Mouse (Mus musculus): Measurements from ENCODE around the gene Trpc3. TPM values are rescaled to one million over a fixed set of nuclear protein-coding genes. Genes with fewer than 3 reads are reported as not detected.

Trpc3 gene
- total and polyA plus RNA-seq, 3 experiments, result not detected

DNA sequence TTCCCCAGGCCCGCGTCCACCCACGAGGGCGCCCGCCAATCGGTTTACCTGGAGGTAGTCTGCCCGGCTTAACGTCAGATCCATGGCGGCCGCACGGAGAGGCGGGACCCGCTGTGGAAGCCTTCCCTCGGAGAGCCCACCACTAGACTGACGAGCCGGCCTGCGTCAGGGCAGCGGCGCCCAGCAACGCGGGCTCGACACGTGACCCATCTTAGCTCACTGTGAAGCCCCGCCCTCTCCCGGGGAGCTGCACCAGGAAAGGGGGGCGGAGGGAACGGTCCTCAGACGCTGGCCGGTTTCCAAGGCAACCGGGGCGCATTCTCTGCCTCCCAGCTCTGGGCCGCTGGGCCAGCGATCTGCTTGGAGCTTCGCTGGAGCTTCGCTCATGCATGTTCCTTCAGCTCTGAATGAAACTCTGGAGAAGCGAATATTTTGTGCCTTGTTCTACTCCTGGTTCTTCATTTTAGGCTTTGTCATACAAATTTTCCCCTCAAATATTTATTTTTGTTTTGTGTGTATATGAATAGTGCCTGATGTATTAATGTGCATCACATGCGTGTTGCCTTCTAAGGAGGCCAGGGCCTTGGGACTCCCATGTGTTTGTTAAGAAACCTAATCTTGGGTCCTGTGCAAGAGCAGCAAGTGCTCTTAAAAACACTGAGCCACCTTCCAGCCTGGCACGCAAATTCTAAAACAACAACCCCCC is 76.6 kb downstream of the Trpc3 start, which contains the start of gene Bbs7 (continued):
- TF ChIP-seq ETS1 (conservative IDR thresholded peaks at IDR 0.05; ENCODE audit: low read depth, low read length) (no peak; the same call in none of the 2 replicates), HCFC1 (IDR thresholded peaks at IDR 0.05; ENCODE audit: low read depth, low read length) (no peak), ZC3H11A (IDR thresholded peaks at IDR 0.05; ENCODE audit: low read depth, low read length) (no peak), MAX (IDR thresholded peaks at IDR 0.05; ENCODE audit: low read length) (peak; percentile 79)

DNA sequence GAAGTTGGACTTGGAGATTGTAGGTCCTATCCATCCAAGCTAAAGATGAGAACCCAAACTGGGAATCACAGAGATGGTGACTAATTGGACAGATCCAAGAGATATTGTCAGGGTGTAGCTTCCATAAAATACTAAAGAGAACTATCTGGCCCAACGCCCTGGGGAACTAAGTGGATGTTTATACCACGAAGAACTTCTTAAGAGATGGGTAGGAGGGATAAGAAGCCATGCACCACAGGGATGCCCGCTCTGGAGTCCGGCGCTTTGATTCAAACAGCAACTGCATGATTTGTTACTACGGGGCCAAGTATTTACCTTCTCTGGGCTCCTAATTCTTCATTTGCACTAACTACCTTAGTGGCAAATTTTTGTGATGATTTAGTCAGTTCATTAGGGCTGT is 77.3 kb downstream of the Trpc3 start:
- H3K4me1 ChIP-seq (ENCODE audit: control insufficient read depth in 1 of 2, insufficient read depth in 2 of 2), result peaks cover 2 to 8% of the 10 kb centered on the region in 2 experiments; a peak in 3 of 4 replicates
- H3K4me2 ChIP-seq (ENCODE audit: insufficient read depth, low read depth, poor library complexity, severe bottlenecking), result peak overlapping the region; percentile 83
- no peaks in the 10 kb centered on the region for H3K27me3 ChIP-seq (replicated peaks)
- H3K79me2 ChIP-seq (replicated peaks; ENCODE audit: control insufficient read depth, extremely low read depth, insufficient read depth, poor library complexity, severe bottlenecking), result no peaks in the 10 kb centered on the region
- dilution Hi-C loops (cut with MboI; ENCODE audit: extremely low pct_ligation_motif_present, extremely low pct_unique_long_range_greater_than_20kb, low sequenced_read_pairs), result no loop called here
- H3K9me3 ChIP-seq (replicated peaks; ENCODE audit: low read length), result no peaks in the 10 kb centered on the region
- no peak overlapping the region for H3K27ac ChIP-seq (ENCODE audit: insufficient read depth, low read depth)
- DNase-seq (ENCODE audit: extremely low read depth), result no peak
- no peak for TF ChIP-seq EP300 (IDR thresholded peaks at IDR 0.05; ENCODE audit: low read length)
- no peak for TF ChIP-seq NELFE (IDR thresholded peaks at IDR 0.05; ENCODE audit: low read depth, low read length)
- no peak for TF ChIP-seq CHD1 (IDR thresholded peaks at IDR 0.05; ENCODE audit: low read depth, low read length)
- TF ChIP-seq ZMIZ1 (IDR thresholded peaks at IDR 0.05; ENCODE audit: low read depth, low read length), result no peak
- TF ChIP-seq MAFK (IDR thresholded peaks at IDR 0.05; ENCODE audit: insufficient replicate concordance, low read length), result no peak
- no peak for TF ChIP-seq UBTF (IDR thresholded peaks at IDR 0.05; ENCODE audit: low read depth, low read length)
- no peak for TF ChIP-seq E2F4 (IDR thresholded peaks at IDR 0.05; ENCODE audit: insufficient replicate concordance, low read depth, low read length)
- no peak for TF ChIP-seq USF1 (IDR thresholded peaks at IDR 0.05; ENCODE audit: low read depth, low read length)
- no peak for TF ChIP-seq SIN3A (IDR thresholded peaks at IDR 0.05; ENCODE audit: low read length)
- no peak for TF ChIP-seq RCOR1 (conservative IDR thresholded peaks at IDR 0.05; ENCODE audit: low read depth, low read length)
- no peak for TF ChIP-seq NRF1 (IDR thresholded peaks at IDR 0.05; ENCODE audit: low read depth, low read length)
- TF ChIP-seq POLR2AphosphoS2 (IDR thresholded peaks at IDR 0.05; ENCODE audit: low read depth, low read length), result no peak
- no peak for TF ChIP-seq IRF4 (IDR thresholded peaks at IDR 0.05; ENCODE audit: low read depth, low read length)
- no peak for TF ChIP-seq ZNF384 (IDR thresholded peaks at IDR 0.05; ENCODE audit: low read depth, low read length)
- no peak for TF ChIP-seq MEF2A (IDR thresholded peaks at IDR 0.05; ENCODE audit: borderline replicate concordance, low read depth, low read length)
- no peak for TF ChIP-seq MXI1 (IDR thresholded peaks at IDR 0.05; ENCODE audit: low read depth, low read length)
- TF ChIP-seq BHLHE40 (IDR thresholded peaks at IDR 0.05; ENCODE audit: low read depth, low read length), result no peak
- no peak for TF ChIP-seq JUN (IDR thresholded peaks at IDR 0.05; ENCODE audit: insufficient read depth, low read depth, low read length)
- TF ChIP-seq MYC (IDR thresholded peaks at IDR 0.05; ENCODE audit: low read depth, low read length), result no peak
- TF ChIP-seq PAX5 (IDR thresholded peaks at IDR 0.05; ENCODE audit: low read length), result no peak
- no peaks in the 10 kb centered on the region for H3K36me3 ChIP-seq (replicated peaks in 1 of 2; ENCODE audit: control insufficient read depth in 1 of 2, insufficient read depth in 1 of 2, low read length in 1 of 2)
- H3K9ac ChIP-seq (ENCODE audit: insufficient read depth, low read depth), result no peak overlapping the region; the same call in 1 of the 2 replicates
- H3K4me3 ChIP-seq (replicated peaks in 1 of 3; ENCODE audit: low read depth in 2 of 3, low read length in 2 of 3, poor library complexity in 1 of 3), result peak overlapping the region; percentile 16 to 63 (median 56)
- in situ Hi-C loops (cut with MboI; ENCODE audit: low pct_ligation_motif_present, low pct_unique_long_range_greater_than_20kb, low sequenced_read_pairs), result no loop called here

Data from CH12.LX (cell line).